Mouse (Mus musculus): ENCODE results near the gene Oat.

Oat gene

GRCm38 (mm10) chr7:132593762-132594161 lies 17.6 kb upstream of the Oat start:
- DNase-seq (ENCODE audit: low spot score), result no peak

GRCm38 (mm10) chr7:132589610-132590009 lies 13.4 kb upstream of the Oat start:
- no peak for DNase-seq (ENCODE audit: low spot score)

GRCm38 (mm10) chr7:132587167-132587566 lies 11.0 kb upstream of the Oat start:
- DNase-seq (ENCODE audit: low spot score), result no peak

GRCm38 (mm10) chr7:132585695-132586491 lies 9.7 kb upstream of the Oat start:
- DNase-seq (ENCODE audit: low spot score), result no peak

- no peak for DNase-seq (ENCODE audit: low spot score)
These were observed 5.2 kb upstream of the Oat start for GRCm38 (mm10) chr7:132581441-132581840.

- no peak for DNase-seq (ENCODE audit: low spot score)
These were observed 4.3 kb upstream of the Oat start for GRCm38 (mm10) chr7:132580511-132580910.

GRCm38 (mm10) chr7:132576891-132577290 lies 693 bp upstream of the Oat start:
- DNase-seq (ENCODE audit: low spot score), result no peak

- peak; percentile 83 for DNase-seq (ENCODE audit: low spot score)
These were observed 575 bp downstream of the Oat start for GRCm38 (mm10) chr7:132575623-132576022.

- DNase-seq (ENCODE audit: low spot score), result no peak
These were observed 1.6 kb downstream of the Oat start for GRCm38 (mm10) chr7:132574646-132575045.

- DNase-seq (ENCODE audit: low spot score), result no peak
These were observed 3.0 kb downstream of the Oat start for GRCm38 (mm10) chr7:132573205-132573604.

GRCm38 (mm10) chr7:132572738-132573137 lies 3.5 kb downstream of the Oat start:
- no peak for DNase-seq (ENCODE audit: low spot score)

GRCm38 (mm10) chr7:132571481-132571880 lies 4.7 kb downstream of the Oat start:
- no peak for DNase-seq (ENCODE audit: low spot score)

- no peak for DNase-seq (ENCODE audit: low spot score)
These were observed 6.1 kb downstream of the Oat start for GRCm38 (mm10) chr7:132570071-132570470.

GRCm38 (mm10) chr7:132568817-132569216 lies 7.4 kb downstream of the Oat start:
- no peak for DNase-seq (ENCODE audit: low spot score)

- DNase-seq (ENCODE audit: low spot score), result no peak
These were observed 10.4 kb downstream of the Oat start for GRCm38 (mm10) chr7:132565831-132566230.

GRCm38 (mm10) chr7:132559138-132559766 lies 16.9 kb downstream of the Oat start:
- DNase-seq (ENCODE audit: low spot score), result no peak

- no peak for DNase-seq (ENCODE audit: low spot score)
These were observed 18.0 kb downstream of the Oat start for GRCm38 (mm10) chr7:132558141-132558736.

- no peak for DNase-seq (ENCODE audit: low spot score)
These were observed 19.6 kb downstream of the Oat start for GRCm38 (mm10) chr7:132556575-132556974.

GRCm38 (mm10) chr7:132555911-132556310 lies 20.3 kb downstream of the Oat start:
- DNase-seq (ENCODE audit: low spot score), result no peak

GRCm38 (mm10) chr7:132554091-132554490 lies 22.1 kb downstream of the Oat start:
- DNase-seq (ENCODE audit: low spot score), result no peak

- DNase-seq (ENCODE audit: low spot score), result peak; percentile 97
These were observed 24.7 kb downstream of the Oat start for GRCm38 (mm10) chr7:132551351-132552126.

- no peak for DNase-seq (ENCODE audit: low spot score)
These were observed 29.1 kb downstream of the Oat start for GRCm38 (mm10) chr7:132547126-132547525.
